Mouse (Mus musculus) midbrain, embryonic 14.5 days (tissue): Measurements from ENCODE around the gene Olfr474. TPM values are rescaled to one million over a fixed set of nuclear protein-coding genes. Genes with fewer than 3 reads are reported as not detected.
"Not testable (repeated sequence)": the region's sequence is repeated elsewhere in the genome, so short reads cannot be mapped to it uniquely, and the experiment has no call there.

Experiments
- ATAC-seq: fragments of 200-750 bp; cut with Nextera tagmentation; 2 replicates; pipeline ENCODE4 v1.8.0; 2017; ENCODE audit warnings: moderate number of reproducible peaks, moderate library complexity; ENCODE audit not compliant: low FRiP score, low TSS enrichment
- DNase-seq: peaks from one replicate; pipeline ENCODE4 v3.0.0-alpha.2; 2015
- H3K27ac ChIP-seq: fragments of 300-500 bp; sonication (generic); replicated peaks from 2 replicates; pipeline ENCODE4 v1.5.1; 2014; ENCODE audit warnings: mild to moderate bottlenecking, low read depth, low read length, moderate library complexity
- H3K27me3 ChIP-seq: fragments of 300-500 bp; sonication (generic); 2 replicates; pipeline ENCODE4 v1.6.1; 2014; ENCODE audit warnings: low read length, control low read depth, mixed read lengths; ENCODE audit not compliant: control insufficient read depth, insufficient read depth
- H3K36me3 ChIP-seq: fragments of 300-500 bp; sonication (generic); 2 replicates; pipeline ENCODE4 v1.6.1; 2014; ENCODE audit warnings: low read length, control low read depth; ENCODE audit not compliant: control insufficient read depth, insufficient read depth
- H3K4me1 ChIP-seq: fragments of 300-500 bp; sonication (generic); 2 replicates; pipeline ENCODE4 v1.6.1; 2014; ENCODE audit warnings: mild to moderate bottlenecking, antibody characterized with exemption, low read length, control low read depth; ENCODE audit not compliant: control insufficient read depth, insufficient read depth
- H3K4me2 ChIP-seq: fragments of 300-500 bp; sonication (generic); 2 replicates; pipeline ENCODE4 v1.6.1; 2014; ENCODE audit warnings: mild to moderate bottlenecking, low read length, moderate library complexity
- H3K4me3 ChIP-seq: fragments of 300-500 bp; sonication (generic); replicated peaks from 2 replicates; pipeline ENCODE4 v1.5.1; 2014; ENCODE audit warnings: low read depth, low read length
- H3K9ac ChIP-seq: fragments of 300-500 bp; sonication (generic); replicated peaks from 2 replicates; pipeline ENCODE4 v1.6.1; 2014; ENCODE audit warnings: mild to moderate bottlenecking, low read length, moderate library complexity
- H3K9me3 ChIP-seq: fragments of 300-500 bp; sonication (generic); 2 replicates; pipeline ENCODE4 v1.6.1; 2016; ENCODE audit warnings: low read length, control low read depth, mixed read lengths; ENCODE audit not compliant: control insufficient read depth
- WGBS: fragments of 180-500 bp; shearing (Covaris S2); extraction: QIAGEN DNeasy Blood & Tissue Kit; methylation state at CpG from one replicate; pipeline ENCODE4 v1.1.7; 2014; 5-methylcytosine and 5-hydroxymethylcytosine counted together
- polyA plus RNA-seq: library from polyadenylated mRNA; unstranded; fragments of >200 nt; fragmentation: Nextera tagmentation; extraction: Ambion mirVana; gene quantifications from 2 replicates; pipeline ENCODE4 v1.2.1, GENCODE M21; 2014

Olfr474 gene
- polyA plus RNA-seq: not detected in 2 replicates

GRCm38 (mm10) chr7:107954343-107954742 is at the start of gene Olfr474:
Olfr474 (plus strand) TSS chr7:107954643.
- H3K4me2 ChIP-seq: no peak within 1 kb of the TSS
- WGBS: 97% methylated on average over 1 of the region's 1 CpGs
- H3K4me3 ChIP-seq: no peak within 1 kb of the TSS
- no peaks in the 10 kb centered on the region for H3K4me1 ChIP-seq
- H3K36me3 ChIP-seq: no peaks in the 10 kb centered on the region
- DNase-seq (no peak), ATAC-seq (no peak)
- H3K9me3 ChIP-seq: no peaks in the 10 kb centered on the region
- no peak within 1 kb of the TSS for H3K9ac ChIP-seq
- no peaks in the 10 kb centered on the region for H3K27me3 ChIP-seq
- H3K27ac ChIP-seq: no peak within 1 kb of the TSS

GRCm38 (mm10) chr7:107930146-107930545 is 24.3 kb upstream of the Olfr474 start, which contains the start of gene Olfr473:
Olfr473 (plus strand) TSS chr7:107930446.
- WGBS: 97% methylated on average over 1 of the region's 1 CpGs

GRCm38 (mm10) chr7:107952539-107952938 is 1.9 kb upstream of the Olfr474 start:
- not testable (repeated sequence) for H3K4me2 ChIP-seq, H3K4me3 ChIP-seq, ATAC-seq, H3K9ac ChIP-seq, H3K9me3 ChIP-seq, DNase-seq, H3K27ac ChIP-seq, H3K36me3 ChIP-seq, H3K4me1 ChIP-seq, H3K27me3 ChIP-seq
- WGBS: 98% methylated on average over 12 of the region's 12 CpGs

More at GRCm38 (mm10) chr7:107930146-107930545, 24.3 kb upstream of the Olfr474 start, which contains the start of gene Olfr473:
- Histone ChIP-seq H3K36me3 (no peaks in the 10 kb centered on the region), H3K9ac (no peak within 1 kb of the TSS), H3K4me2 (no peak within 1 kb of the TSS), H3K9me3 (no peaks in the 10 kb centered on the region), H3K27me3 (no peaks in the 10 kb centered on the region), H3K4me1 (no peaks in the 10 kb centered on the region), H3K27ac (no peak within 1 kb of the TSS), H3K4me3 (no peak within 1 kb of the TSS)
- DNase-seq: no peak
- no peak for ATAC-seq

GRCm38 (mm10) chr7:107964503-107964902 is 10.1 kb downstream of the Olfr474 start, which contains the start of gene Olfr476:
Olfr476 (plus strand) TSS chr7:107964803.
- Histone ChIP-seq H3K4me2 (no peak within 1 kb of the TSS), H3K9ac (no peak within 1 kb of the TSS), H3K27me3 (no peaks in the 10 kb centered on the region), H3K4me3 (no peak within 1 kb of the TSS), H3K36me3 (no peaks in the 10 kb centered on the region), H3K4me1 (no peaks in the 10 kb centered on the region), H3K9me3 (no peaks in the 10 kb centered on the region), H3K27ac (no peak within 1 kb of the TSS)
- 55% methylated on average over 1 of the region's 1 CpGs for WGBS
- DNase-seq (no peak), ATAC-seq (no peak)

GRCm38 (mm10) chr7:107986393-107986792 is 31.9 kb downstream of the Olfr474 start, which contains the start of gene Olfr477:
Olfr477 (plus strand) TSS chr7:107986693.
- ATAC-seq (no peak), DNase-seq (no peak)
- no peaks in the 10 kb centered on the region for H3K9me3 ChIP-seq
- WGBS: 80% methylated on average over 2 of the region's 2 CpGs
- H3K9ac ChIP-seq: no peak within 1 kb of the TSS
- H3K4me2 ChIP-seq: no peak within 1 kb of the TSS
- H3K4me3 ChIP-seq: no peak within 1 kb of the TSS
- no peaks in the 10 kb centered on the region for H3K27me3 ChIP-seq
- no peak within 1 kb of the TSS for H3K27ac ChIP-seq
- H3K4me1 ChIP-seq: no peaks in the 10 kb centered on the region
- H3K36me3 ChIP-seq: no peaks in the 10 kb centered on the region

Other genes starting within 250 kb of the Olfr474 start
- not detected in 2 replicates for gene Cyb5r2, start 196.6 kb upstream of the Olfr474 start, polyA plus RNA-seq
- not detected in 2 replicates for gene Ovch2, start 153.4 kb upstream of the Olfr474 start, polyA plus RNA-seq
- not detected in 2 replicates for gene Olfr467, start 142.4 kb upstream of the Olfr474 start, polyA plus RNA-seq
- not detected in 2 replicates for gene Olfr469, start 129.1 kb upstream of the Olfr474 start, polyA plus RNA-seq
- not detected in 2 replicates for gene Olfr470, start 107.2 kb upstream of the Olfr474 start, polyA plus RNA-seq
- not detected in 2 replicates for gene Olfr472, start 56.7 kb upstream of the Olfr474 start, polyA plus RNA-seq
- gene Olfr473, start 24.2 kb upstream of the Olfr474 start, polyA plus RNA-seq: not detected in 2 replicates
- not detected in 2 replicates for gene Olfr476, start 10.2 kb downstream of the Olfr474 start, polyA plus RNA-seq
- not detected in 2 replicates for gene Olfr477, start 32.0 kb downstream of the Olfr474 start, polyA plus RNA-seq
- not detected in 2 replicates for gene Olfr478, start 79.3 kb downstream of the Olfr474 start, polyA plus RNA-seq
- gene Olfr479, start 96.0 kb downstream of the Olfr474 start, polyA plus RNA-seq: not detected in 2 replicates
- not detected in 2 replicates for gene Olfr480, start 112.7 kb downstream of the Olfr474 start, polyA plus RNA-seq
- not detected in 2 replicates for gene Olfr481, start 125.2 kb downstream of the Olfr474 start, polyA plus RNA-seq
- not detected in 2 replicates for gene Olfr482, start 142.9 kb downstream of the Olfr474 start, polyA plus RNA-seq
- gene Olfr483, start 146.2 kb downstream of the Olfr474 start, polyA plus RNA-seq: not detected in 2 replicates
- not detected in 2 replicates for gene Olfr484, start 172.8 kb downstream of the Olfr474 start, polyA plus RNA-seq
- gene Olfr485, start 205.2 kb downstream of the Olfr474 start, polyA plus RNA-seq: not detected in 2 replicates
- gene Olfr486, start 218.1 kb downstream of the Olfr474 start, polyA plus RNA-seq: not detected in 2 replicates